Mouse (Mus musculus) ES-E14 (cell line): ENCODE measurements around the gene Phxr2.

Experiments used
- CHD2 ChIP-seq: IDR thresholded peaks from 2 replicates; pipeline ENCODE4 v1.6.1; 2014; ENCODE audit warnings: mild to moderate bottlenecking, low read depth, low read length, inconsistent platforms
- HCFC1 ChIP-seq: IDR thresholded peaks from 2 replicates; pipeline ENCODE4 v1.6.1; 2012; ENCODE audit warnings: low read length, inconsistent platforms, borderline replicate concordance; ENCODE audit not compliant: insufficient read depth
- MAFK ChIP-seq: IDR thresholded peaks from 2 replicates; pipeline ENCODE4 v1.6.1; 2014; ENCODE audit warnings: mild to moderate bottlenecking, low read depth, low read length, inconsistent platforms; ENCODE audit not compliant: insufficient read depth
- ZC3H11A ChIP-seq: IDR thresholded peaks from 2 replicates; pipeline ENCODE4 v1.6.1; 2012; ENCODE audit warnings: low read depth, mild to moderate bottlenecking, inconsistent platforms, low read length, borderline replicate concordance
- ZNF384 ChIP-seq: IDR thresholded peaks from 2 replicates; pipeline ENCODE4 v1.6.1; 2012; ENCODE audit warnings: low read depth, low read length, inconsistent platforms

DNA sequence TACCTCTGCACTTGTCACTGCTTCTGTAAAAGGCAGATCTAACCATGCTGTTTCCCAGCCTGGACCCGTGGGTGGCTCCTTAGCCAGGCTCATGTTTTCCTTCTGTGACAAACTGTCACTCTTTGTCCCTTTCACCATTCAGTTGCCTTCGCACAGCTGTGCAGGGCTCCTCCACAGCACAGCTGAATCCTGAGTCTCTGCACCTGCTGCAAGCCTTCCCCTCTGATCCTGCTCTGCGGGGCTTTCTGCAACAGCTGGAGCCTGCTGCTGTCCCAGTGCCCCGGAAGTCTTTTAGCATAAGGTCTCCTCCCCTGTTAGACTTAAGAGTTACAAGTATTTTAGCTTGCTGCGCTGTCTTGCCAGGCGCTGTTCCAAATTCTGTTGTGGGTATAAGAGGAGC is 6.1 kb upstream of the Phxr2 start:
- TF ChIP-seq ZC3H11A, result no peak
- no peak for TF ChIP-seq CHD2
- TF ChIP-seq HCFC1, result no peak
- TF ChIP-seq ZNF384, result no peak
- no peak for TF ChIP-seq MAFK
